Mouse (Mus musculus): ENCODE measurements around the gene Gm6169.

Gene Gm6169

GRCm38 (mm10) chr13:97068151-97068550 is 30.9 kb downstream of the Gm6169 start:
- 72% methylated on average over 8 of the region's 8 CpGs for WGBS

DNA sequence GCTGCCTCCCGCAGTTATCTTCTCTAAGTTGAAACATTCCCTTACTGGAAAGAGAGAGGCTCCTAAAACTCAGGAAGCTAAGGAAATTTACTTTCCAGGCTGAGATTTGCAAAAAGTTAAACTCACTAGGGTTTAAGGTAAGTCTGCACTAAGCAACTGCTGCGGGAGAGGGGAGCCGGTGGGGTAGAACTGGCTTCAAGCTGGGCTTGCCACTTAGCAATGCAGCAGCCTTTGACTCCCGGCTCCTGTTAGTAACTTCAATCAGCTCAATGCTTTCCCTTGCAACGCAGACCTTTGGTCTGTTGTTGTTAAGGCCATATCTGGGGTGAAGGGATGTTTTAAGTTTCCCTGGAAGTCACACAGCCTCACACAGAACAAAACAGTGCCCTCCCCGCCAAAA is 31.3 kb downstream of the Gm6169 start:
- 72% methylated on average over 6 of the region's 6 CpGs for WGBS

- 72% methylated on average over 15 of the region's 15 CpGs for WGBS
Measured at GRCm38 (mm10) chr13:97066649-97067550, 32.1 kb downstream of the Gm6169 start, which contains the start of gene Fam169a. Gene Fam169a, plus strand, starts transcription at chr13:97067286.

DNA sequence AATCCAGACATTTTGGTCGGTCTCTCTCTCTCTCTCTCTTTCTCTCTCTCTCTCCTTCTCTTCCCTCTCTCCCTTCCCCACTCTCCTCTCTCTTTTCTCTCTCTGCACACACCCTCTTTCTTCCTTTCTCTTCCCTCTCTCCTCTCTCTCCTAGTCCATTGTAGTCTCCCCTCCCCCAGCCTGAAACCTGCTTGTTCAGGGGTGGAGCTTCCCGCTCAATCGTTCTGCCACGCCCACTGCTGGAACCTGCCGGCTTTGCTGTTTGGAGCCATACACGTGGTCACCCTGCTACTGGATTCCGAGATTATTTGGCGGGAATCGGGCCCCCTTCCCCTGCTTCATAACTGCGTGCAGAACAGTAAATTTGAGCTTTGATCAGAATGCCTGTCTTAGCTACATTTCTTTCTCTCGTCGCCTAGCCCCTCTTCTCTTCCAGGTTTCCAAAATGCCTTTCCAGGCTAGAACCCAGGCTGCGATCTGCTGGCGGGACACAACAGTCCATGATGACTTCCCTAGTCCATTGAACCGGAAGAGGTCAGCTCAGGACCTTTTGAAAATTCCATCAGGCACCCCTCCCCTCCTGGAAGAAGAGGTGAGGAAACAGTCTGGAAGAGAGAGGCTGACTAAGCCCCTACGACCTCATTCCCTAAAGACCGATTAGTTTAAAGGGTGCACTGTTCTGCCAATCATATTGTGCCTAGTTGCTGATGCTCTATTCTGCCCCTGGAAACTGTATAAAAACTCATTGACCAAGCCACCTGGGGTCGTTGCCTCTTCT is 34.0 kb downstream of the Gm6169 start:
- WGBS, result 44% methylated on average over 18 of the region's 18 CpGs

DNA sequence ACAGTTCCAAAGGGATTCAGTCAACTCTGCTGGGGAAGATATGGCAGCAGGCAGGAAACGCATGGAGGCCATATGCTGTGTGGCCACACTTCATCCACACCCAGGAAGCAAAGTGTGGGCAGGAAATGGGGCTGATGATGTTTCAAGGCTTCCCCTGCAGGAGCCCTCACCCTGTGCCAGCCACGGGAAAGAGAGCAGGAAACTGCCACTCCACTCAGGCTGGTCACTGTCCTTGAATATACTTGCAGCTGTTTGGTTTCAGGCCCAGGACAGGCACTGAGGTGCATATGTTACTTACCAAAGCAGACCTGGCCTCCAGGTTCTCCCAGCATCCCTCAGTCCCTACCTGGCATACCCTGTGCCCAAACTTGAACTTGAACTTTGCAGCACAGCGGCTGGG is 34.6 kb downstream of the Gm6169 start:
- WGBS, result 44% methylated on average over 3 of the region's 3 CpGs

DNA sequence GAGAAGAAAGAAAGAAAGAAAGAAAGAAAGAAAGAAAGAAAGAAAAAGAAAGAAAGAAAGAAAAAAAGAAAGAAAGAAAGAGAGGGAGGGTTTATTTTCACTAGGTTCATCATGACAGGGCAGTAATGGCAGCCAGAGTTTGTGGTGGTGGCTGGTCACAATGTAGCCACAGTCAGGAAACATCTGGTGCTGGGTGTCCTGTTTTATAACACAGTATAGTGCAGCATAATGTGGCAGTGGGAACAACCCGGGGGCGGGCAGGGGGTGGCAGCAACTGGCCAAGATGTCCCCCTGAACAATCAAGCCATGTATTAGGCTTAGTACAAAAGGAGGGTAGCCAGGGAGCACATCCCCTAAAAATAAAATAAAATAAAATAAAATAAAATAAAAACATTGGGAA is 35.6 kb downstream of the Gm6169 start:
- 83% methylated on average over 2 of the region's 2 CpGs for WGBS

- WGBS, result 77% methylated on average over 3 of the region's 3 CpGs
Measured at GRCm38 (mm10) chr13:97062151-97062550, 36.9 kb downstream of the Gm6169 start.

GRCm38 (mm10) chr13:97060331-97060730 is 38.7 kb downstream of the Gm6169 start:
- WGBS, result 64% methylated on average over 8 of the region's 8 CpGs

- 95% methylated on average over 6 of the region's 6 CpGs for WGBS
Measured at GRCm38 (mm10) chr13:97059746-97060145, 39.3 kb downstream of the Gm6169 start.

DNA sequence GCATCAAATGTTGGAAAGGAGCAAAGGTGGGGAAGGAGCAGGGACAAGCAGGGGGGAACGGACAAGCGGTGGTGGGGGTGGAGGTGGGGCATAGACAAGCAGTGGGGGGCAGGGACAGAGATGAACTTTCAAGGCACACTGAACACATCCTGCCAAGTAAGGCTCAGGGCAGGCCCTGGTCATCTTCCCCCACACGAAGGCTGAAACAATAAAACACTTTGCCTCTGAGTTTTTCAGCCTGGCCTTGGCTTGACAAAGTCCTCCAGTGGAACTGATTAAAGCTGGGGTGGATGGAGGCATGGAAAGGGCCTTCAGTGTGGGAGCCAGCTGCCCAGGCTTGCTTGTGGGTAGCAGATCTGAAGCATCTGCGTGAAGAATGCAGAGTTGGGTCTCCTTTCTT is 41.2 kb downstream of the Gm6169 start:
- WGBS, result 66% methylated on average over 4 of the region's 4 CpGs

GRCm38 (mm10) chr13:97053844-97054243 is 45.2 kb downstream of the Gm6169 start:
- WGBS, result 70% methylated on average over 8 of the region's 8 CpGs

DNA sequence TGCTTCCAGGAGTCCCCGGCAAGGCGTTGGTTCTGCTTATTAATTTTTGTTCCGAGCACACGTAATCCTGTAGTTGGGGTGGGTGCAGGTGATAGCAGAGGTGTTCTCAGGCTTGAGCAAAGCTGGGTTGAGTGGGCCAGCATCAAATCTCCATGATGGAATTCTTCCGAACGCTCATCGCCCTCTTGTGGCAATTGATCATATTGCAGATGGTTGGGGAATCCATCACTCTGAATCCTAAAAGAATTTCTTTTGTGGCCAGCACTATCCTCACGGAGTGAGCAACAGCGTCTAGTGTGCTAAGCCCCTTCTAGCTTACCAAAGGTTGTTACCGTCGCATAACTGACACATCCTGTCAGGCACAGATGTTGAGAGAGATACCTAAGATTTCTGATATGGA is 46.4 kb downstream of the Gm6169 start:
- 11% methylated on average over 11 of the region's 11 CpGs for WGBS

DNA sequence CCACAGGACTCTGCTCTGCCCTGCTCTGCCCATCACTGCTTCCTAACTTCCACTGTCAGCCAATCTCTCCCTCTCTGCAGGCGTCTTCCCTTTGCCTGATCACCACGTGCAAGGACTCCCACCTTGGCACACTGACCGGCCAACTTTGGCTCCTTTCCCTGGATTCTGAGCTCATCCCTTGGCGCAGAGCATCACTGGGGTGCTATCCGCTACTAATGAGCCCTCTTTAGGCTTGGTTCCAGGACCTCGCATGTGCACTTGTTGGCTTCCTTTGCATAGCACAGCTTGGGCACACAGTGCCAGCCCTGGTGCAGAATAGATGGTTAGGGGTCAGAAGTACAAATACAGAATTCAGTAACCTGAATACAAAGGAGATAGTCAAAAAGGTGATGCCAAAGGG is 47.9 kb downstream of the Gm6169 start:
- 54% methylated on average over 6 of the region's 6 CpGs for WGBS
